Mouse (Mus musculus): ENCODE results near the gene Gm45713. TPM values are rescaled to one million over a fixed set of nuclear protein-coding genes. Genes with fewer than 3 reads are reported as not detected.

The Gm45713 gene
- polyA plus RNA-seq, 1 experiment from 2014 or later, result 0.61 TPM

- ATAC-seq (ENCODE audit: low read depth), result no peak
Measured at GRCm38 (mm10) chr7:45167761-45168445, 31.9 kb upstream of the Gm45713 start.

DNA sequence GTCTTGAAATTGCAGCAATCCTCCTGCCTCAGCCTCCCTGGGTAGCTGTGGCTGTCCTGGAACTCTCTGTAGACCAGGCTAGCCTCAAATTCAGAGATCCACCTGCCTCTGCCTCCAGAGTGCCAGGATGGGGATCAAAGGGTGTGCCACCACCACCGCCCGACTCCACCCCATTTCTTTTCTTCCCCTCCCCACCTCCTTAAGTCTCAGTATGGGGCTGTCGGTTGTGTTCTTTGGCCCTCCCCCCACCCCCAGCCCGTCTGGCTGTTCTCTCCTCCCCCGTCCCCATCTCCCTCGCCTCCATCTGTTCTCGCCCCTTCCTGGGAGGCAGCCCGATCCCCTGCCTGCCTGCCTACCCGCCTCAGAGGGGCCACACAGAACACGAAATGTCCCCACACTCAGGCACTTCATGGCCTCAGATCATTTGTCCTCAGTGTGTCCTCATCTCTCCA, 30.9 kb upstream of the Gm45713 start:
- no peak overlapping the region for H3K27ac ChIP-seq (replicated peaks; ENCODE audit: low read depth, low read length)

More at GRCm38 (mm10) chr7:45167761-45168445, 31.9 kb upstream of the Gm45713 start:
- Histone ChIP-seq H3K4me3 (ENCODE audit: low read depth, low read length) (no peak overlapping the region), H3K9ac (ENCODE audit: low read depth, low read length) (no peak overlapping the region), H3K9me3 (ENCODE audit: control insufficient read depth, low read length) (peaks cover 17% of the 10 kb centered on the region), H3K36me3 (ENCODE audit: control insufficient read depth, insufficient read depth, low read length) (no peaks in the 10 kb centered on the region), H3K4me1 (ENCODE audit: control insufficient read depth, insufficient read depth, low read length) (no peaks in the 10 kb centered on the region), H3K4me2 (ENCODE audit: low read depth, low read length) (no peak overlapping the region), H3K27me3 (replicated peaks; ENCODE audit: control insufficient read depth, insufficient read depth, low read length) (peaks cover 72% of the 10 kb centered on the region), H3K27ac (replicated peaks; ENCODE audit: low read depth, low read length) (no peak overlapping the region)
- 2% methylated on average over 19 of the region's 19 CpGs for WGBS
- no peak for DNase-seq (ENCODE audit: low spot score)

DNA sequence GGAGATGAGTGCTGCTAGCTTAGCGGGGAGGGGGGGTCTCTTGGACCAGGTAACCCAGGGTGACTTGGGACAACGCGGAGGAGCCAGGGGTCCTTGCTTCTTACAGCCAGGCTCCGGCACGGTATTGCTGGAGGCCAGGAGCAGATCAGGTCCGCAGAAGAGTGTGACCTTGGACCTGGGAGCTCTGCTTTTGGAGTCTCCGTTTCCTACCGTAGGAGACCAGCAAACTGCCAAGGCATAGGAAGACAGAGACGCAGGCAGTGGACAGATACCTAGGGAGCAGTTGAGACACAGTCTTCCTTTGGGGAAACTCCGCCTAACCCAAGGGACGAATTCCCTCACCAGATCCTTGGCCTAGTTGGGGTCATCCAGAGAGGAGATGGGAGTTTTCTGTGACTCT, 29.7 kb upstream of the Gm45713 start:
- H3K4me1 ChIP-seq (ENCODE audit: control insufficient read depth, insufficient read depth, low read length), result 0 out of 2 replicates have a peak, but pooled peaks cover 4% of the 10 kb centered on the region
- H3K27ac ChIP-seq (replicated peaks; ENCODE audit: low read depth, low read length), result no peak overlapping the region
- H3K36me3 ChIP-seq (ENCODE audit: control insufficient read depth, insufficient read depth, low read length), result peaks cover 6% of the 10 kb centered on the region; the same call in 1 of the 2 replicates
- no peak overlapping the region for H3K4me3 ChIP-seq (ENCODE audit: low read depth, low read length)
- H3K27me3 ChIP-seq (replicated peaks; ENCODE audit: control insufficient read depth, insufficient read depth, low read length), result peaks cover 78% of the 10 kb centered on the region
- ATAC-seq (ENCODE audit: low read depth) (no peak), DNase-seq (ENCODE audit: low spot score) (no peak)
- H3K9ac ChIP-seq (ENCODE audit: low read depth, low read length), result no peak overlapping the region
- H3K4me2 ChIP-seq (ENCODE audit: low read depth, low read length), result no peak overlapping the region
- H3K9me3 ChIP-seq (ENCODE audit: control insufficient read depth, low read length), result peaks cover 17% of the 10 kb centered on the region
- WGBS, result 36% methylated on average over 11 of the region's 11 CpGs

More for the DNA sequence above, 30.9 kb upstream of the Gm45713 start:
- H3K4me3 ChIP-seq (ENCODE audit: low read depth, low read length), result no peak overlapping the region
- WGBS, result 28% methylated on average over 10 of the region's 10 CpGs
- peaks cover 17% of the 10 kb centered on the region for H3K9me3 ChIP-seq (ENCODE audit: control insufficient read depth, low read length)
- no peak overlapping the region for H3K9ac ChIP-seq (ENCODE audit: low read depth, low read length)
- 0 out of 2 replicates have a peak, but pooled peaks cover 4% of the 10 kb centered on the region for H3K4me1 ChIP-seq (ENCODE audit: control insufficient read depth, insufficient read depth, low read length)
- H3K27me3 ChIP-seq (replicated peaks; ENCODE audit: control insufficient read depth, insufficient read depth, low read length), result peaks cover 78% of the 10 kb centered on the region
- H3K4me2 ChIP-seq (ENCODE audit: low read depth, low read length), result no peak overlapping the region
- DNase-seq (ENCODE audit: low spot score), result no peak
- no peaks in the 10 kb centered on the region for H3K36me3 ChIP-seq (ENCODE audit: control insufficient read depth, insufficient read depth, low read length)
- no peak for ATAC-seq (ENCODE audit: low read depth)

DNA sequence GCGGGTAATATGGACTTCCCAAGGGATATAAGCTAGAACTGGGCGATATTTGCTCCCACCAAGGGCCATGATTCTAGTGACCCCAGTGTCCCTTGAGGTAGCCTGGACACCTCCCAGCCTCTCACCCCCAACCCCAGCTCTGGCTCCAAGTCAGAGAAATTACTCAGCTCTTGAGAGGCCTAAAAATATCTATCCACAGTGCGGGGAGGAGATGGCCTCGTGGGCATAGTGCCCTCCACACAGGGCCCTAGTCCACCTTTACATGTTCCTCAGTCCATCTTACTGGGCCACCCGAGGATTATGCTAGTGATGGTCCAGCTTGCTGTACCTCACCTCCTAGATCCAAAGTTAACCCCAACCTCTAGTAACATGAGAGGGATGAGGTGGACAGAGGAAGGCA, 28.8 kb upstream of the Gm45713 start:
- DNase-seq (ENCODE audit: low spot score) (no peak), ATAC-seq (ENCODE audit: low read depth) (no peak)
- H3K27me3 ChIP-seq (replicated peaks; ENCODE audit: control insufficient read depth, insufficient read depth, low read length), result peaks cover 76% of the 10 kb centered on the region
- 0 out of 2 replicates have a peak, but pooled peaks cover 4% of the 10 kb centered on the region for H3K4me1 ChIP-seq (ENCODE audit: control insufficient read depth, insufficient read depth, low read length)
- no peak overlapping the region for H3K4me3 ChIP-seq (ENCODE audit: low read depth, low read length)
- peaks cover 11% of the 10 kb centered on the region for H3K9me3 ChIP-seq (ENCODE audit: control insufficient read depth, low read length)
- H3K9ac ChIP-seq (ENCODE audit: low read depth, low read length), result no peak overlapping the region
- H3K36me3 ChIP-seq (ENCODE audit: control insufficient read depth, insufficient read depth, low read length), result peaks cover 14% of the 10 kb centered on the region; the same call in 1 of the 2 replicates
- WGBS, result 53% methylated on average over 5 of the region's 5 CpGs
- no peak overlapping the region for H3K4me2 ChIP-seq (ENCODE audit: low read depth, low read length)
- H3K27ac ChIP-seq (replicated peaks; ENCODE audit: low read depth, low read length), result no peak overlapping the region

DNA sequence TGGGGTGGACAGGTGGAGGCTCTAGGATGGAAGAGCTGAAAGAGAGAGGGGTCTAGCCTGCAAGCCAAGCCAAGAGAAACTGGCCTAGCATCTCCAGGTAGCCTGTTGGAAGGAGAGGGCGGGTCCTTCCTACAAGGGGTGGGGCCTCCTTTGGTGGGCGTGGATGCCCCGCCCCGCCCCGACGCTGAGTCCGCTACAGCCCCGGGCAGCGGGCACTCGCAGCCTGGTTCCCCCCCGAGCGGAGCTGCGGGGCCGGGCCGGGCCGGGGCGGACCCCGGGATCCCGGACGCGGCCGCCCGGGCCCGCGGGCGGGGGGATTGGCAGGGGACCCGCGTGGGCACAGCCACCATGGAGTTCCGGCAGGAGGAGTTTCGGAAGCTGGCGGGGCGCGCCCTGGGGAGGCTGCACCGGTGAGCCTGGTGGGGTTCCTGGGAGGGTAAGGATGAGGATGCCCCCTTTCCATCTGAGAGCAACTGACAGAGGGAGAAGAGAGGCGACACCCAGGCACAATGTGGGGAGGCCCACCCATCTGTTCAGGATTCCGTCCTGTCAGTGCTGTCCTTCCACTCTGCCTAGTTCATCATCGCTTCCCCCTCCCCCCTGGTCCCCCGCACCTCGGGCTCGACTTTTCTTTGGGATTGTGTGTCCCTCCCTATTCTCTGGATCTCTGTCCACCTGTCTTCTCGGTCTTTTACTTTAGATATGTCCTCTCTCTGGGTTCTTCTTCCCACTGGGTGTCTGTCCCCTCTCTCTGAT, 27.9 kb upstream of the Gm45713 start, which contains the start of gene Slc17a7:
Slc17a7 (plus strand) TSS at position 215 of the 756 bp plus-strand sequence.
- H3K27me3 ChIP-seq (replicated peaks; ENCODE audit: control insufficient read depth, insufficient read depth, low read length), result peaks cover 66% of the 10 kb centered on the region
- H3K27ac ChIP-seq (replicated peaks; ENCODE audit: low read depth, low read length), result no peak within 1 kb of the TSS
- peaks cover 1% of the 10 kb centered on the region; the same call in 1 of the 2 replicates for H3K9me3 ChIP-seq (ENCODE audit: control insufficient read depth, low read length)
- peaks cover 22% of the 10 kb centered on the region; the same call in 1 of the 2 replicates for H3K36me3 ChIP-seq (ENCODE audit: control insufficient read depth, insufficient read depth, low read length)
- under 1% methylated on average over 11 of the region's 41 CpGs for WGBS
- H3K4me2 ChIP-seq (ENCODE audit: low read depth, low read length), result peak within 1 kb of the TSS; percentile 78
- 0 out of 2 replicates have a peak, but pooled peaks cover 4% of the 10 kb centered on the region for H3K4me1 ChIP-seq (ENCODE audit: control insufficient read depth, insufficient read depth, low read length)
- ATAC-seq (ENCODE audit: low read depth) (no peak), DNase-seq (ENCODE audit: low spot score) (no peak)
- H3K4me3 ChIP-seq (ENCODE audit: low read depth, low read length), result peak within 1 kb of the TSS; percentile 38
- H3K9ac ChIP-seq (ENCODE audit: low read depth, low read length), result peak within 1 kb of the TSS; percentile 35; the same call in 1 of the 2 replicates

DNA sequence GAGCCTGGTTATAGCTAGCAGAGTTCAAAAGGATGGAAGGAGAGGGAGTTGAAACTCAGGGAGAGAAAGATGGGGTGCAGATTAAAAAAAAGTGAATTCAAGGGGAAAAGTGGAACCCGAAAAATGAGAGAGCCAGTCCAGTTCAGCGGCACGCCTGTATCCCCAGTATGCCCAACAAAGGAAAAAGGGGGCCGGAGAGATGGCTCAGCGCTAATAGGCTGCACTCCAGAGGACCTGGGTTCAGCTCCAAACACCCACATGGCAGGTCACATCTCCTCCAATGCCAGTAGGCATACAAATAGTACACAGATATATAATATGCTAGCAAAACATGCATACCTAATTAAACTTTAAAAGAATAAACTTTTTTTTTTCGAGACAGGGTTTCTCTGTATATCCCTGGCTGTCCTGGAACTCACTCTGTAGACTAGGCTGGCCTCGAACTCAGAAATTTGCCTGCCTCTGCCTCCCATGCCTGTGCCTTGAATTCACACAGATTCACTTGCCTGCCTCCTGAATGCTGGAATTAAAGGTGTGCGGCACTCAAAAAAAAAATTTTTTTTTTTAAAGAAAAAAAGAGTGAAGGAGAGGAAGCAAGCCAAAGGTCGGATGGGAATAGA, 27.1 kb upstream of the Gm45713 start:
- 0 out of 2 replicates have a peak, but pooled peaks cover 4% of the 10 kb centered on the region for H3K4me1 ChIP-seq (ENCODE audit: control insufficient read depth, insufficient read depth, low read length)
- DNase-seq (ENCODE audit: low spot score) (no peak), ATAC-seq (ENCODE audit: low read depth) (no peak)
- H3K4me2 ChIP-seq (ENCODE audit: low read depth, low read length), result no peak overlapping the region
- no peak overlapping the region for H3K27ac ChIP-seq (replicated peaks; ENCODE audit: low read depth, low read length)
- WGBS, result 76% methylated on average over 9 of the region's 9 CpGs
- H3K9me3 ChIP-seq (ENCODE audit: control insufficient read depth, low read length), result no peaks in the 10 kb centered on the region
- no peak overlapping the region; the same call in 1 of the 2 replicates for H3K4me3 ChIP-seq (ENCODE audit: low read depth, low read length)
- H3K36me3 ChIP-seq (ENCODE audit: control insufficient read depth, insufficient read depth, low read length), result peaks cover 26% of the 10 kb centered on the region; the same call in 1 of the 2 replicates
- peaks cover 58% of the 10 kb centered on the region for H3K27me3 ChIP-seq (replicated peaks; ENCODE audit: control insufficient read depth, insufficient read depth, low read length)
- no peak overlapping the region for H3K9ac ChIP-seq (ENCODE audit: low read depth, low read length)

DNA sequence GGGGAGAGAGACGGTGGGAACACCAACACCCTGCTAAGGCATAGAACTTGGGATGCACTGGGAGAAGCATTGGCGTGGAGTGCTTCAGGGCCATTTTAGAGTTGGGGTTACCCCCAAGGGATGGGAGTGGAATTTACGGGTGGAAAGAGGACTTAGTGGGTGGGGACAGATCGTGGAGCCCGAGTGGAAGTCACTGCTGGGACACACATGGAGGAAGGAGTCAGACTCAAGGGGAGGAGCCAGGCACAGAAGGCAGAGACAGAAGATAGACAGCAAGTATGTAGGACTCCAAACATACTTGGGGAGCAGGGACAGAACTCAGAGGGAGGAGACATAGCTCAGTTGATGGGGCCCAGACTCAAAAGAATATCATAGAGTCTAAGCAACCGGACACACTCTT, 26.5 kb upstream of the Gm45713 start:
- peak overlapping the region; percentile 78 for H3K4me2 ChIP-seq (ENCODE audit: low read depth, low read length)
- ATAC-seq (ENCODE audit: low read depth) (no peak), DNase-seq (ENCODE audit: low spot score) (no peak)
- 23% methylated on average over 6 of the region's 6 CpGs for WGBS
- H3K4me1 ChIP-seq (ENCODE audit: control insufficient read depth, insufficient read depth, low read length), result 0 out of 2 replicates have a peak, but pooled peaks cover 4% of the 10 kb centered on the region
- peaks cover 53% of the 10 kb centered on the region for H3K27me3 ChIP-seq (replicated peaks; ENCODE audit: control insufficient read depth, insufficient read depth, low read length)
- peak overlapping the region; percentile 41 for H3K4me3 ChIP-seq (ENCODE audit: low read depth, low read length)
- H3K9ac ChIP-seq (ENCODE audit: low read depth, low read length), result peak overlapping the region; percentile 43; the same call in 1 of the 2 replicates
- no peaks in the 10 kb centered on the region for H3K9me3 ChIP-seq (ENCODE audit: control insufficient read depth, low read length)
- peaks cover 31% of the 10 kb centered on the region; the same call in 1 of the 2 replicates for H3K36me3 ChIP-seq (ENCODE audit: control insufficient read depth, insufficient read depth, low read length)
- no peak overlapping the region for H3K27ac ChIP-seq (replicated peaks; ENCODE audit: low read depth, low read length)

Measured in embryonic facial prominence, embryonic 14.5 days (tissue).